Mouse (Mus musculus): ENCODE results near the gene Cln6. TPM values are rescaled to one million over a fixed set of nuclear protein-coding genes. Genes with fewer than 3 reads are reported as not detected.

The Cln6 gene
- total and polyA plus RNA-seq, 2 experiments from 2014 or later: 9.5 to 31.7 TPM

- H3K9me3 ChIP-seq (ENCODE audit: low read length): no peaks in the 10 kb centered on the region
- no peak overlapping the region for H3K4me3 ChIP-seq (ENCODE audit: low read length)
- no peaks in the 10 kb centered on the region for H3K4me1 ChIP-seq (ENCODE audit: insufficient read depth, low read length)
- DNase-seq (ENCODE audit: low spot score) (peak; percentile 60), ATAC-seq (peak; percentile 67)
- no peak overlapping the region for H3K27ac ChIP-seq
- H3K4me2 ChIP-seq (ENCODE audit: low read depth, low read length): no peak overlapping the region
- H3K9ac ChIP-seq (replicated peaks; ENCODE audit: low read length): no peak overlapping the region
- peak; percentile 49 for TF ChIP-seq CTCF (IDR thresholded peaks at IDR 0.05; ENCODE audit: low read depth)
- H3K27me3 ChIP-seq (ENCODE audit: insufficient read depth, low read length): no peaks in the 10 kb centered on the region
- peaks cover 25% of the 10 kb centered on the region for H3K36me3 ChIP-seq (ENCODE audit: insufficient read depth, low read length)
- 69% methylated on average over 12 of the region's 12 CpGs for WGBS
These were observed 43.3 kb downstream of the Cln6 start for GRCm38 (mm10) chr9:62881871-62882270.

- no peak for TF ChIP-seq CTCF (IDR thresholded peaks at IDR 0.05; ENCODE audit: low read depth)
- Histone ChIP-seq H3K4me2 (ENCODE audit: low read depth, low read length) (no peak overlapping the region), H3K9ac (replicated peaks; ENCODE audit: low read length) (no peak overlapping the region), H3K36me3 (ENCODE audit: insufficient read depth, low read length) (peaks cover 14% of the 10 kb centered on the region), H3K27ac (no peak overlapping the region), H3K9me3 (ENCODE audit: low read length) (no peaks in the 10 kb centered on the region), H3K4me1 (ENCODE audit: insufficient read depth, low read length) (no peaks in the 10 kb centered on the region), H3K4me3 (ENCODE audit: low read length) (no peak overlapping the region), H3K27me3 (ENCODE audit: insufficient read depth, low read length) (no peaks in the 10 kb centered on the region)
- no peak for DNase-seq (ENCODE audit: low spot score)
- 48% methylated on average over 1 of the region's 1 CpGs for whole genome bisulfite sequencing
- no peak for ATAC-seq
These were observed 55.9 kb downstream of the Cln6 start for GRCm38 (mm10) chr9:62894486-62894885.

Other genes starting within 250 kb of the Cln6 start
- gene Itga11, start 161.0 kb upstream of the Cln6 start, total RNA-seq (2014; rRNA removed): 1.7 and 2.1 TPM in 2 replicates
- 0.47 and 0.50 TPM in 2 replicates for gene Itga11, start 161.0 kb upstream of the Cln6 start, polyA plus RNA-seq (2015; fragmentation: Nextera tagmentation; extraction: Ambion mirVana)
- 163 and 171 TPM in 2 replicates for gene Fem1b, start 26.9 kb upstream of the Cln6 start, total RNA-seq (2014; rRNA removed)
- gene Fem1b, start 26.9 kb upstream of the Cln6 start, polyA plus RNA-seq (2015; fragmentation: Nextera tagmentation; extraction: Ambion mirVana): 29.1 and 33.2 TPM in 2 replicates
- 1.7 and 3.1 TPM in 2 replicates for gene Calml4, start 19.3 kb downstream of the Cln6 start, total RNA-seq (2014; rRNA removed)
- 20.5 and 22.4 TPM in 2 replicates for gene Calml4, start 19.3 kb downstream of the Cln6 start, polyA plus RNA-seq (2015; fragmentation: Nextera tagmentation; extraction: Ambion mirVana)
- 30.5 and 37.2 TPM in 2 replicates for gene Pias1, start 149.1 kb downstream of the Cln6 start, total RNA-seq (2014; rRNA removed)
- gene Pias1, start 149.1 kb downstream of the Cln6 start, polyA plus RNA-seq (2015; fragmentation: Nextera tagmentation; extraction: Ambion mirVana): 48.7 and 51.4 TPM in 2 replicates

All from hindbrain, postnatal 0 days (tissue).